Mouse (Mus musculus): ENCODE data around the gene Bco1. TPM values are rescaled to one million over a fixed set of nuclear protein-coding genes. Genes with fewer than 3 reads are reported as not detected.
A peak's percentile ranks its signal among the peaks of the same experiment; 100 is the strongest.

Gene Bco1
- polyA plus RNA-seq, 1 experiment from 2014 or later = 0.22 TPM

DNA sequence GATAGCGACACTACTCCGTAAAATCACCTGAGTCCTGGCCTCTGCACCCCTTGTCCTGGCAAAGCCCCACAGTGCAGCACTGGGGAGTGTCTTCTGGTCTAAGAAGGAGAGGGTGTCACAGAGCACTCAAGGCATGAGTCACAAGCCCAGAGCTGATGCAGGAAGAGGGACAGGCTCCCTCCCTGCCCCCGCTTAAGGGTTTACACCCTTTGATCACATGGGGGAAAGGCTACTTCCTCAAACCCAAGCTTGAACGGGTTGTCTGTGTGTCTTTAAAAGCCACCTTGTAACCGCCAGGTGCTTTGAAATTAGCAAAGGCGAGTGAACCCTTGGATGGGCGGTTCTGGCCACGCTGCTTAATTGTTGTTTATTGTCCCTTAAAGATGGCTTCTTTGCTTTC lies 25.6 kb downstream of the Bco1 start:
- H3K4me1 ChIP-seq = peaks cover 5% of the 10 kb centered on the region; the same call in 1 of the 2 replicates

DNA sequence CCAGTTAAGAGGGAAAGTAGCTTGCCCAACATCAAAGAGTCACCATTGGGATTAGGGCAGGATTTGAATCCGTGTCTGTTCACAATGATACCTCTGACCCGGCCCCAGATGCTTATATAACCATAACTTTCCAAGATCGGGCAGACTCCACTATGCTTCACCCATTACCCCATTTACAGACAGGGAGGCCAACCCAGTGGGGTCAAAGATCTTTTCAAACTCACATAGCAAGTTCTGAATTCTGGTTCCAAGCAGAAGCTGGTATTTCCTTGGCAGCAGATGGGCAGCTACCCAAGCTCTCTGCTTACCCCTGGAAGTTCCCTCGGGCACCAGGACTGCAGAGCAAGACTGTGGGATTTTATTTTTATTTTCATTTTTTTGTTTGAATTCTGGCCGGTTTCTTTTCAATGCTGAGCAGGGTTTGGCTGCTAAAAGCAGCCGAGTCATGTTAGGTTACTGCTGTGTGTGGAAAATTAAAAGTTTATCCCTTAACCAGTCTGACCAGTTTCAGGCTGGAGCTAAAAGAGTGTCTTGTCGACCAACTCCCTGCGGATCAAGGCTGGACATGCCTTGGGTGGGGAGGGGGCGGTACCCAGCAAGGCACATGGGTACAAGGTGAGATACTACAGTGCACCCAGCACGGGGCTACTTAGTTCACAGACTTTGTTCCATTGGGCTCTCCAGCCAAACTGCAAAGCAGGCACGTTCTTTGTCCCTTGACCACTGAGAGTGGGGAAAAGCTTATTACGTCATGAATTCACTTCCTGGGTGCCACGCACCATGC lies 28.4 kb downstream of the Bco1 start:
- peak; percentile 54; the same call in 1 of the 2 replicates for ATAC-seq (ENCODE audit: insufficient number of reproducible peaks, insufficient read depth, low FRiP score, low TSS enrichment, low read depth)
- Histone ChIP-seq H3K9me3 (no peaks in the 10 kb centered on the region), H3K9ac (no peak overlapping the region), H3K4me2 (no peak overlapping the region), H3K27ac (peak overlapping the region; percentile 39; the same call in 1 of the 2 replicates), H3K4me3 (no peak overlapping the region), H3K36me3 (no peaks in the 10 kb centered on the region), H3K4me1 (peaks cover 5% of the 10 kb centered on the region; the same call in 1 of the 2 replicates), H3K27me3 (no peaks in the 10 kb centered on the region)
- 66% methylated on average over 13 of the region's 13 CpGs for WGBS

More for the DNA sequence above, 25.6 kb downstream of the Bco1 start:
- no peak overlapping the region for H3K4me3 ChIP-seq
- H3K36me3 ChIP-seq = no peaks in the 10 kb centered on the region
- ATAC-seq (ENCODE audit: insufficient number of reproducible peaks, insufficient read depth, low FRiP score, low TSS enrichment, low read depth) = no peak
- 60% methylated on average over 8 of the region's 8 CpGs for WGBS
- H3K9me3 ChIP-seq = no peaks in the 10 kb centered on the region
- H3K9ac ChIP-seq = no peak overlapping the region
- no peaks in the 10 kb centered on the region for H3K27me3 ChIP-seq
- H3K27ac ChIP-seq = no peak overlapping the region
- H3K4me2 ChIP-seq = no peak overlapping the region

DNA sequence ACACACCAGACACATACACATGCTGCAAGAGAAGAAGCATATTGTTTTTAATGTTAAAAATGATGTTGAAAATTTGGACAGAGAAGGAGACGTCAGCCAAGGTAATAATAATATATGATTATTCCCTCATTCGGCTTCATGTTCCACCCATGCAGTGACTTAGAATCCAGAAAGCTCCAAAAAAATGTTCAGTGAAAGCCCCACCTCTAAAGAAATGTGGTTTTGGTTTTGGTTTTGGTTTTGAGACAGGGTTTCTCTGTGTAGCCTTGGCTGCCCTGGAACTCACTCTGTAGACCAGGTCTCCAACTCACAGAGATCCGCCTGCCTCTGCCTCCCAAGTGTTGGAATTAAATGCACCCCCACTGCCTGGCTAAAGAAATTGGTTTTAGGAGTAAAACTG lies 30.2 kb downstream of the Bco1 start:
- Histone ChIP-seq H3K9ac (no peak overlapping the region), H3K4me2 (no peak overlapping the region), H3K27me3 (no peaks in the 10 kb centered on the region), H3K4me1 (peaks cover 5% of the 10 kb centered on the region; the same call in 1 of the 2 replicates), H3K36me3 (no peaks in the 10 kb centered on the region), H3K4me3 (no peak overlapping the region), H3K9me3 (no peaks in the 10 kb centered on the region), H3K27ac (no peak overlapping the region)
- 91% methylated on average over 3 of the region's 3 CpGs for WGBS
- ATAC-seq (ENCODE audit: insufficient number of reproducible peaks, insufficient read depth, low FRiP score, low TSS enrichment, low read depth) = no peak

DNA sequence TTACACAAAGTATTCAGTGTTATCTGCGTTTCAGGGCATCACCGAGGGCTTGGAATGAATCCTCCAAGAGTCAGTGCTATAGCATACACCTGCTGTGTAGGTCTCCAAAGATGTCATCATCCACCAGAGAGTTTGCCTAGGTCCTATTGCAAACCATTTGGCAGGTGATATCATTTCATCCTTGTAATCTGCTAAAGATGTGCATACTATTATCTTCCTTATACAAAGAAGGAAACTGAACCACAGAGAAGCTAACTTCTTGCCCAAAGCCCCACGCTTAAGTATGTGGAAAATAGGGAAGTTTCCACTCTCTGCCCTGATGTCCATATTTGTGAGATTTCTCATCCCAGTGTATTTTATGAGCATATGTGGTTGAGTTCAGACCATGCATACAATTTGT lies 30.8 kb downstream of the Bco1 start:
- Histone ChIP-seq H3K27me3 (no peaks in the 10 kb centered on the region), H3K4me3 (no peak overlapping the region), H3K9ac (no peak overlapping the region), H3K36me3 (no peaks in the 10 kb centered on the region), H3K4me1 (peaks cover 5% of the 10 kb centered on the region; the same call in 1 of the 2 replicates), H3K27ac (no peak overlapping the region), H3K4me2 (no peak overlapping the region), H3K9me3 (no peaks in the 10 kb centered on the region)
- 95% methylated on average over 3 of the region's 3 CpGs for WGBS
- ATAC-seq (ENCODE audit: insufficient number of reproducible peaks, insufficient read depth, low FRiP score, low TSS enrichment, low read depth) = no peak

DNA sequence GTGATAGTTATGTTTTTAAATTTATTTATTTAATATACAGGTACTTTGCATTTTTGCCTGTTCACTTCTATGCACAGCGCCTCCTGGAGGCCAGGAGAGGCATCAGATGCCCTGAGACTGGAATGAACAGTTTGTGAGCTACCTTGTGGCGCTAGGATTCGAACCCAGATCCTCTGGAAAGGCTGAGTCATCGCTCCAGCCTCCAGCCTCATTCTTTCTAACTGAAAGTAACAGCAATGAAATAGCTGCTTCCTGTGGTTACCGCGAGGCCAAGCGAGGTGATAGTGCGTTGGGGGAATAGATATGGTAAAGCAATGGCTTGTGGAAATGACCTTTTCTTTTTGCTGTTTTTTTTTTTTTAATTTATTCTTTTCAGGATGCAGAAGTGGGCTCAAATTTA lies 31.4 kb downstream of the Bco1 start:
- H3K9ac ChIP-seq = no peak overlapping the region
- ATAC-seq (ENCODE audit: insufficient number of reproducible peaks, insufficient read depth, low FRiP score, low TSS enrichment, low read depth) = no peak
- no peak overlapping the region for H3K27ac ChIP-seq
- H3K27me3 ChIP-seq = no peaks in the 10 kb centered on the region
- no peaks in the 10 kb centered on the region for H3K9me3 ChIP-seq
- WGBS = 84% methylated on average over 8 of the region's 8 CpGs
- H3K4me3 ChIP-seq = no peak overlapping the region
- peaks cover 5% of the 10 kb centered on the region; the same call in 1 of the 2 replicates for H3K4me1 ChIP-seq
- no peak overlapping the region for H3K4me2 ChIP-seq
- H3K36me3 ChIP-seq = no peaks in the 10 kb centered on the region

DNA sequence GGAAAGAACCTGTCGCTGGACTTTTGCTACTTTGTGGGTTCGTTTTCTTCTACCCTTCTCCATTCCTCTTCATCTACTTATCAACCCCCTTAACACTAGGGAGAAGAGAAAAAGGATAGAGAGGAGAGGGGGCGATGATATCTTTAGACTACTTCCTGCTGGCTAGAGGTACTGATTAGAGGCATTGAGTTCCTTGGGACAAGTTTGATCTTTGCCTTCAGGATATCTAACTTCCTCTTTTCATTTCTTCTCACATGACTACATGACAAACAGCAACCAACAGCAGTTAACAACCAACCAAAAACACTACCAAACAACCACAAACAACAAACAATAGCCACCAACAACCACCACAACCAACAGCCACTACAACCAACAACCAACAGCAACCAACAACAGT lies 38.0 kb downstream of the Bco1 start:
- H3K4me3 ChIP-seq = no peak overlapping the region
- no peak for ATAC-seq (ENCODE audit: insufficient number of reproducible peaks, insufficient read depth, low FRiP score, low TSS enrichment, low read depth)
- 87% methylated on average over 3 of the region's 3 CpGs for WGBS
- H3K27ac ChIP-seq = no peak overlapping the region
- no peaks in the 10 kb centered on the region for H3K36me3 ChIP-seq
- peaks cover 7% of the 10 kb centered on the region; the same call in 1 of the 2 replicates for H3K4me1 ChIP-seq
- H3K4me2 ChIP-seq = no peak overlapping the region
- no peaks in the 10 kb centered on the region for H3K9me3 ChIP-seq
- no peaks in the 10 kb centered on the region for H3K27me3 ChIP-seq
- H3K9ac ChIP-seq = no peak overlapping the region

DNA sequence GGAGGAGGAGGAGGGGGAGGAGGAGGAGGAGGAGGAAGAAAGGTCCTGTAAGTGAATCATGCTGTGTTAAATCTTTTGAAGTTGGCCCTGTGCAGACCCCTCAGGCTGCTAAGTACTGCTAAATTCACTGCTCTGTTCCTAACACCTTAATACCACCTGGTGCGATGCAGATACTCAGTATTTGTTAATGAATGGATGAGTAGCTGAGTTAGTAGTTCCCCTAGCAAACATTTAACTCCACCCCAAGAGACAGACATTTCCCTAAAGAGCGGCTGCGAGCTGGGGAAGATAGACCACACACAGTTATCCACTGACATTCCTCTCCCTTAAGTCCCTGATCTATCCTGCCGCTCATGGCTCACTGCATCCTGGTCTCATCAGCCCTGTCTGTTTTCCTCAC lies 40.7 kb downstream of the Bco1 start:
- H3K27ac ChIP-seq = no peak overlapping the region
- no peak overlapping the region for H3K4me2 ChIP-seq
- no peaks in the 10 kb centered on the region for H3K27me3 ChIP-seq
- no peaks in the 10 kb centered on the region for H3K36me3 ChIP-seq
- 11% methylated on average over 4 of the region's 4 CpGs for WGBS
- H3K4me3 ChIP-seq = no peak overlapping the region
- no peak overlapping the region for H3K9ac ChIP-seq
- no peaks in the 10 kb centered on the region for H3K9me3 ChIP-seq
- H3K4me1 ChIP-seq = peaks cover 7% of the 10 kb centered on the region; the same call in 1 of the 2 replicates
- no peak for ATAC-seq (ENCODE audit: insufficient number of reproducible peaks, insufficient read depth, low FRiP score, low TSS enrichment, low read depth)

DNA sequence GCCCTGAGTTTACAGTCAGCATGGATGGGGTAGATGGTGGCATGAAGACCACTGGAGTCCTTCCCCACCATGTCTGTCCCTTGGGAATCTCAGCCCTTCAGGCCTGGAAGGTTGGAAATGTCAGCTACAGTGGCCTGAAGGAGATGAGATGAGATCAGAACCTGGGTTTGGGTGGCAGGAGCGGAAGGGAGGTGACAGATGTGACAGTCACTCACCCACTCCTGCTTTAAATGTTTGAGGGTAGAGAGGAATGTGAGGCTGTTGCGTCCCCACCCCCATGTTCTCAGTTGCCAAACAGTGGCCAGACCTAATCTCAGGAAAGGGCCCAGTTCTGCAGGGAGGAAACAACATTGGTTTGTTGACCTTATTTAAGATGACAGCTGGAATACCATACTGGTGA lies 41.1 kb downstream of the Bco1 start:
- H3K9ac ChIP-seq = no peak overlapping the region
- 51% methylated on average over 2 of the region's 2 CpGs for WGBS

DNA sequence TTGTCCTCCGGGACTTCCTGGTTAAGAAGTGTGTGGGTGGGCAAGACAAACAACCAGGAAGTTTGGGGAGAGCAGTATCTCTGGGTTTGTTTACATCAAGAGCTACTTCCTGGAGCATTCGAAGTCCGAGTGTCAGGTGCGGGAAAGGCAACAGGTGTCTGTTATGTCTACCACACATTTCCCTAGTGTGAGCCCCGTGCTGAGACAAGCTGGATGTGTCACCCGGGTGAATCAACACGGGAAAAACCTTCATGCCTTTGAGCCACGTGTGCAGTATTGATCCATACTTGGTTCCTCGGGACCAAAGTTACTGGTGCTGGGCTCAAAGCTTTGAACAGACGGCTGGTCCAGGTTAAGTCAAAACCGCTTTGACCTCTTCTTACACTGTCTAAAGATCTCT lies 41.7 kb downstream of the Bco1 start:
- H3K4me1 ChIP-seq = peaks cover 7% of the 10 kb centered on the region; the same call in 1 of the 2 replicates
- no peaks in the 10 kb centered on the region for H3K9me3 ChIP-seq
- H3K9ac ChIP-seq = no peak overlapping the region
- H3K36me3 ChIP-seq = no peaks in the 10 kb centered on the region
- H3K27ac ChIP-seq = no peak overlapping the region
- WGBS = 64% methylated on average over 11 of the region's 11 CpGs
- H3K27me3 ChIP-seq = no peaks in the 10 kb centered on the region
- no peak overlapping the region for H3K4me3 ChIP-seq
- ATAC-seq (ENCODE audit: insufficient number of reproducible peaks, insufficient read depth, low FRiP score, low TSS enrichment, low read depth) = no peak
- H3K4me2 ChIP-seq = no peak overlapping the region

More for the DNA sequence above, 41.1 kb downstream of the Bco1 start:
- H3K27ac ChIP-seq = no peak overlapping the region
- H3K4me2 ChIP-seq = no peak overlapping the region
- no peaks in the 10 kb centered on the region for H3K27me3 ChIP-seq
- peaks cover 7% of the 10 kb centered on the region; the same call in 1 of the 2 replicates for H3K4me1 ChIP-seq
- ATAC-seq (ENCODE audit: insufficient number of reproducible peaks, insufficient read depth, low FRiP score, low TSS enrichment, low read depth) = no peak
- no peak overlapping the region for H3K4me3 ChIP-seq
- H3K36me3 ChIP-seq = no peaks in the 10 kb centered on the region
- H3K9me3 ChIP-seq = no peaks in the 10 kb centered on the region

DNA sequence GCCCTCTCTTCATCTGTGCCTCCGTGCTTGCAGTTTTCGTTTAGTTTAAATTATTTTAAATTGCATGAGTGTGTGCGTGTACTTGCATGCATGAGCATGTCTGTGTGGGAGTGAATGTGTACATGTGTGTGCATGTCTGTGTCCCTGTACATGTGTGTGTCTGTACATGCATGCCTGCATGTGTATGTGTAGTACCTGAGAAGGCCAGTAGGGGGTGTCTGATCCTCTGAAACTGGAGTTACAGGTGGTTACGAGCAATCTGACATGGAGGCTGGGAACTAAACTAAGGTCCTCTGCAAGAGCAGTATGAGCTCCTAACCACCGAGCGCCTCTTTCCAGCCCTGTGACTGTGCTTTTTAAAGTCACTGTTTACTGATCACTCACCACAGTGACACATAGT lies 52.9 kb downstream of the Bco1 start:
- Histone ChIP-seq H3K9ac (no peak overlapping the region), H3K27ac (no peak overlapping the region), H3K27me3 (no peaks in the 10 kb centered on the region), H3K4me2 (no peak overlapping the region), H3K36me3 (no peaks in the 10 kb centered on the region), H3K9me3 (no peaks in the 10 kb centered on the region), H3K4me1 (no peaks in the 10 kb centered on the region), H3K4me3 (no peak overlapping the region)
- WGBS = 91% methylated on average over 6 of the region's 6 CpGs
- ATAC-seq (ENCODE audit: insufficient number of reproducible peaks, insufficient read depth, low FRiP score, low TSS enrichment, low read depth) = no peak

DNA sequence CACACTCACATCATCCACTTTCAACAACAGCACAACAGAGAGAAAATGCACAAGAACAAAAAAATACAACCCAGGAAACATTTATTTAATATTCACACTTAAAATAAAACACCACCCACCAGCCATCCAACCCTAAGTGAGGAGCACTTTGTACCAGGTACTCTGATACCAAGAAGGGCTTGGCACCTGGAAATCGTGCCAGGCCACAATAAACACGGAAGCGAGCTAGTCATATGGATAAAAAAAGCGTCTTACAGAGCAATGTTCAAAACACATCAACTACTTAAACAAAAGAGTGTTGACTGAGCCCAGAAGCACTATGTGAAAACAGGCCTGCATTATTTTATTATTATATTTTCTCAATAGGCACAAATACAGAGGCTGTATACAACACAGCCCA lies 60.5 kb downstream of the Bco1 start:
- no peak overlapping the region for H3K4me3 ChIP-seq
- H3K9me3 ChIP-seq = no peaks in the 10 kb centered on the region
- ATAC-seq (ENCODE audit: insufficient number of reproducible peaks, insufficient read depth, low FRiP score, low TSS enrichment, low read depth) = no peak
- H3K4me2 ChIP-seq = peak overlapping the region; percentile 90; the same call in 1 of the 2 replicates
- H3K27ac ChIP-seq = no peak overlapping the region
- no peaks in the 10 kb centered on the region for H3K27me3 ChIP-seq
- H3K36me3 ChIP-seq = no peaks in the 10 kb centered on the region
- H3K4me1 ChIP-seq = peaks cover 22% of the 10 kb centered on the region
- no peak overlapping the region for H3K9ac ChIP-seq
- 92% methylated on average over 4 of the region's 4 CpGs for WGBS
